Mouse (Mus musculus) kidney, adult 2 months (tissue): ENCODE measurements at regions not wholly inside any gene's neighbourhood (a gene's known extent, or its start where the extent isn't known, plus 50 kb on each side); places are given as distances from the start of the nearest gene placed in this dataset.

Experiments
- DNase-seq: peaks from one replicate; pipeline ENCODE4 v3.0.0; 2021
- H3K27ac ChIP-seq: fragments of 200-500 bp; 2 replicates; pipeline ENCODE4 v1.5.1; 2012; ENCODE audit warnings: low read depth, low read length, control low read depth, inconsistent platforms; ENCODE audit not compliant: insufficient read depth
- H3K27me3 ChIP-seq: fragments of 200-500 bp; replicated peaks from 2 replicates; pipeline ENCODE4 v1.6.1; 2012; ENCODE audit warnings: mild to moderate bottlenecking, moderate library complexity, low read length, inconsistent platforms; ENCODE audit not compliant: control insufficient read depth, insufficient read depth
- H3K36me3 ChIP-seq: fragments of 200-500 bp; 2 replicates; pipeline ENCODE4 v1.6.1; 2012; ENCODE audit warnings: mild to moderate bottlenecking, moderate library complexity, low read length, inconsistent platforms; ENCODE audit not compliant: control insufficient read depth, insufficient read depth
- H3K4me1 ChIP-seq: fragments of 200-500 bp; 2 replicates; pipeline ENCODE4 v1.6.1; 2011; ENCODE audit warnings: low read length; ENCODE audit not compliant: control insufficient read depth, insufficient read depth
- H3K4me3 ChIP-seq: fragments of 200-500 bp; 2 replicates; pipeline ENCODE4 v1.5.1; 2011; ENCODE audit warnings: mild to moderate bottlenecking, low read depth, low read length, control low read depth; ENCODE audit not compliant: insufficient read depth
- CTCF ChIP-seq: fragments of 200-500 bp; conservative IDR thresholded peaks from 2 replicates; pipeline ENCODE4 v1.5.1; 2011; ENCODE audit warnings: low read depth, mild to moderate bottlenecking, control low read depth, low read length, moderate library complexity, mixed read lengths; ENCODE audit not compliant: insufficient read depth, insufficient read length
- POLR2A ChIP-seq: fragments of 200-500 bp; IDR thresholded peaks from one replicate; pipeline ENCODE4 v1.6.1; 2011; ENCODE audit warnings: low read depth, low read length, control low read depth
- WGBS: fragments of 180-500 bp; shearing (Covaris S2); methylation state at CpG from one replicate; pipeline ENCODE4 v1.1.7; 2018; 5-methylcytosine and 5-hydroxymethylcytosine counted together

DNA sequence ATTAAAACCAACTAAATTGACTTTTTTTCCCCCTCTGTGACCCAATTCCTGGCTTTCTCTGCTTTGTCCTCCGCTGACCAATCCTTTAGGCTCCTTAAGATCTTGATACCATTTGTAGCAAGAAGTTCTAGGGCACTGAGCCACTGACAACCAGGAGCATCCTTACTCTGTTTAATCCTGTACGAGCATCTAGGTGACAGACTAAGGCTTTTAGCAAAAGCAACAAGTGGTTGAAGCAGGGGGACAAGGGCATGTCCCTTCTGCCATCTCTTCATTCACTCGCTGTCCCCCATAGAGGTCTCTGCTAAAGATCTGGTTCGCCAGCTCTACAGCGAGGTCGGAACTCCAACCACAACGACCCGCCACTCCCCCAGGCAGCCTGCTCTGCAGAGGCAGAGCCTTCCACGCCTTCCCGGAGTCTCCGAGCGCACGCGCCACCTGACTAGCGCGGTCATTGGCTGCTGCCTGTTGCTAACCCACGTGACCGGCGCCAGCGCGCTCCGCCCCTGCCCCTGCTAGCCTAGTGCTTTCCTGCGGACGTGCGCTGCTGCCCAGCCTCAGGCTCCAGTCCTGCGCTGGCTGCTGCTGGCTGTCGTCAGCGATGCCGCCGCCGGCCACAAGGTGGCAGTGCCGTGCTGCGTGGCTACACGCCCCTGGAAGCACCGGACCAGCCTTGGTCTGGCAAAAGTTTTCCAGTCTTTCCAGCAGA, 79.7 kb downstream of the Cd83 start:
- WGBS = 3% methylated on average over 35 of the region's 35 CpGs
- H3K4me1 ChIP-seq = peaks cover 27% of the 10 kb centered on the region
- H3K27me3 ChIP-seq = no peaks in the 10 kb centered on the region
- peak overlapping the region; percentile 37; the same call in 1 of the 2 replicates for H3K27ac ChIP-seq
- peak overlapping the region; percentile 21; the same call in 1 of the 2 replicates for H3K4me3 ChIP-seq
- DNase-seq = peak; percentile 100
- peak; percentile 97 for TF ChIP-seq CTCF
- no peak for TF ChIP-seq POLR2A
- H3K36me3 ChIP-seq = no peaks in the 10 kb centered on the region

DNA sequence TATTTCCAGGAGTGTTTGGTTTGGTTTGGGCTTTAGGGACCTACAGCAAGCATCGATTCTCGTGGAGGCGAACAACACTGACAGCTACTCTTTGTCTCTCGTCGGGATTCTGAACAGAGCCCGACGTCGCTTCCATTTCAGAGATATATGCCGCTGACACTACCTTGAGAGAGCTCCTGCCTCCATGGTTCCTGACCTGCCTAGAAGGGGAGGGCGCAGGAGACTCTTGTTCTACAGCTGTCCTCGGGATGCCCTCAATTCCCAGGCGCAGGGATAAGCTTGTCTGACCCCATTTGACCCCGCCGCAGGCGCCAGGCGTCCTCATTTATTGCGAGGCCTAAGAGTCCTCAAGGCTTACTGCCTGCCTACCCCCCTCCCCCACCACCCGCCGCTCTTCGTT, 80.5 kb downstream of the Cd83 start:
- peak; percentile 61 for DNase-seq
- no peak for TF ChIP-seq CTCF
- TF ChIP-seq POLR2A = no peak
- peaks cover 26% of the 10 kb centered on the region for H3K4me1 ChIP-seq
- H3K4me3 ChIP-seq = 0 out of 2 replicates have a peak overlapping the region, but pooled peaks have one; percentile 8
- WGBS = 20% methylated on average over 20 of the region's 20 CpGs
- no peaks in the 10 kb centered on the region for H3K36me3 ChIP-seq
- H3K27me3 ChIP-seq = no peaks in the 10 kb centered on the region
- H3K27ac ChIP-seq = no peak overlapping the region

DNA sequence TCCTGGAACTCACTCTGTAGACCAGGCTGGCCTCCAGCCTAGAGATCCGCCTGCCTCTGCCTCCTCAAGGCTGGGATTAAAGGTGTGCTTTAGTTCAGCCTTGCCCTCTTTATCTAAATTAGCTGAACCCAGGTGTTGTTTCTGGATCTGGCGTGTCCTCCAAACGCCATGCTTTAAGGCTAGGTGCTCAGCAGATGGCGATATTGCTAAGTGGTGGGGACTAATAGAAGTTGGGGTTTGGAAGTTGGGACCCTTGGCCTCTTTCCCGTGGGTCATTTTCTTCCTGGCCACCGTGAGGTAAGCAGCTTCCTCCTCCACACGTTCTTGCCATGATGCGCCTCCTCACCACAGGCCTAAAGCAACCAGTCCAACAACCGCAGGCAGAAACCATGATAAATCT, 91.3 kb downstream of the Cd83 start:
- WGBS = 87% methylated on average over 9 of the region's 9 CpGs
- Histone ChIP-seq H3K27ac (no peak overlapping the region), H3K4me1 (no peaks in the 10 kb centered on the region), H3K27me3 (no peaks in the 10 kb centered on the region), H3K36me3 (no peaks in the 10 kb centered on the region), H3K4me3 (no peak overlapping the region)
- DNase-seq = no peak
- TF ChIP-seq CTCF = peak; percentile 46
- TF ChIP-seq POLR2A = no peak

DNA sequence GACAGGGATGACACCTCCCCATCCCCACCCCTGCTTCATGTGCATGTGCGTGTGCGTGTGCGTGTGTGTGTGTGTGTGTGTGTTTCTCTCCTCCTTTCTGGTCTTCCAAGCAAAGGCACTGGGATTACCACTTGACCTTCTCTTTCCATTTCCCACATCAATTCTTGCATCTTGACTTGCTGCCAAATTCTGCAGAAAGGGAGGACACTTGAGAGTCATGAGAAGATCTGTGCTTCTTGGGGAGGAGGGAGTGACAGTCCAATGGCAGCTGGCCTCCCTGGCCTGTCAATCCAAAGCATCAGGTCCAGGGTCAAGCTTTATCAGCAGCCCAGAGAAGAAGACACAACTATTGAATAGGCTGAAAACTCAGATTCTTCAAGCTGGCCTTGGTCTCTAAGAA, 102.7 kb downstream of the Cd83 start:
- H3K4me1 ChIP-seq = no peaks in the 10 kb centered on the region
- no peaks in the 10 kb centered on the region for H3K36me3 ChIP-seq
- DNase-seq = no peak
- WGBS = 91% methylated on average over 3 of the region's 3 CpGs
- no peak overlapping the region for H3K4me3 ChIP-seq
- no peaks in the 10 kb centered on the region for H3K27me3 ChIP-seq
- no peak overlapping the region for H3K27ac ChIP-seq
- no peak for TF ChIP-seq POLR2A
- TF ChIP-seq CTCF = no peak

DNA sequence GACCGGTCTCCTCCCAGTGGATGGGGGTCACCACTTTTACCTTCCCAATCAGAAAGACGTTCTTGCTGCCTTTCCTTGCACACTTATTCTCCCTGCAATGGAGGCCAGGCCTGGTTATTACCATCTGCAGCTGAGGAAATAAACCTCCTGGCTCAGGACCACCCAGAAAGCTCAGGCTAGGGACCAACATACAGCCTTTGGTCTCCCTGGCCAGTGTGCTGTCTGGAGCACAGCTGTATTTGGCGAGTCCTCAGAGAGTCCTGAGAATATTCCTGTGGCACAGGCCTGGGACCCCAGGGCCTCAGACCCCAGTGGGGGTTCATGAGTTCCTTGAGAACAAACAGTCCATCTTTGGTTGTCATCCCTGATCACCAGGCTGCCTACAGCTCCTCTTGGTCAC, 107.4 kb downstream of the Cd83 start:
- H3K36me3 ChIP-seq = no peaks in the 10 kb centered on the region
- no peak overlapping the region for H3K4me3 ChIP-seq
- TF ChIP-seq CTCF (no peak), POLR2A (no peak)
- H3K27ac ChIP-seq = no peak overlapping the region
- H3K27me3 ChIP-seq = no peaks in the 10 kb centered on the region
- H3K4me1 ChIP-seq = no peaks in the 10 kb centered on the region
- 83% methylated on average over 3 of the region's 3 CpGs for WGBS
- DNase-seq = no peak

DNA sequence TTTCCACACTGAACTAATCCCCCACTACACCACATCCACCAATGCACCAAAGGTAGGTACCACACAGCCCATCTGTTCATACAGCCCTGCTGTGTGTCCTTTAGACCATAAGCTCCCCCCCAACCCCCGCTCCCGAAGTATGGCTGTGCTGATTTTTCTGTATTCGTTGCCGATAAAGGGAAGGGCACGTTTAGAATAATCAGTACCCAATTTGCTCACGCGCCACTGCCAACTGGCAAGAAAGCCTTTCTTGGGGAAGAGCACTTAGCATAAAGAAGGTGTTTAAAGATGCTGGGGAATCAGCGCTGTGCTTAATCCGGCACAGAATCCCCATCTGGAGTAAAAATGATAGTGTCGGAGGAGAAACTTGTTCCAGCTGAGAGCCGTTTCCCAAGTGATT, 111.4 kb downstream of the Cd83 start:
- H3K36me3 ChIP-seq = no peaks in the 10 kb centered on the region
- WGBS = 84% methylated on average over 11 of the region's 11 CpGs
- H3K4me3 ChIP-seq = no peak overlapping the region
- TF ChIP-seq POLR2A (no peak), CTCF (no peak)
- H3K4me1 ChIP-seq = no peaks in the 10 kb centered on the region
- H3K27me3 ChIP-seq = no peaks in the 10 kb centered on the region
- no peak for DNase-seq
- H3K27ac ChIP-seq = no peak overlapping the region

DNA sequence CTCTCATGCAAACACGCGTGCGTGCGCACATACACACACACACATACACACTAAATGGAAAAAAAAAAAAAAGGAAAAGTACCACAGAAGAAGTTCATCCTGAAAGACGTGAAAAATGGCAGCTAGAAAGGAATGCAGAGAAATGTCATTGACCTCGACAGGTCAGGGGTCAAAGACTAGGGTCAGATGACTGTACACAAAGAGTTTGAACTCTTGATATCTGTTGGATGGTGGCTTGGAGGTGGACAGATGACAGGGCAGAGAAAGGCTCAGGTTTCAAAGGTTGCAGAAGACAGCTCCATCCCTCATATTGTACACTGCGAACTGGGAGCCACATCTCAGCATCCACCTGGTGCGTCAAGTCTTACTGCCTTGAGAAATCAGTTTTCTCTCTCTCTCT, 112.5 kb downstream of the Cd83 start:
- Histone ChIP-seq H3K27ac (no peak overlapping the region), H3K36me3 (no peaks in the 10 kb centered on the region), H3K4me3 (no peak overlapping the region), H3K27me3 (no peaks in the 10 kb centered on the region), H3K4me1 (no peaks in the 10 kb centered on the region)
- WGBS = 91% methylated on average over 8 of the region's 8 CpGs
- DNase-seq = no peak
- TF ChIP-seq POLR2A (no peak), CTCF (no peak)

DNA sequence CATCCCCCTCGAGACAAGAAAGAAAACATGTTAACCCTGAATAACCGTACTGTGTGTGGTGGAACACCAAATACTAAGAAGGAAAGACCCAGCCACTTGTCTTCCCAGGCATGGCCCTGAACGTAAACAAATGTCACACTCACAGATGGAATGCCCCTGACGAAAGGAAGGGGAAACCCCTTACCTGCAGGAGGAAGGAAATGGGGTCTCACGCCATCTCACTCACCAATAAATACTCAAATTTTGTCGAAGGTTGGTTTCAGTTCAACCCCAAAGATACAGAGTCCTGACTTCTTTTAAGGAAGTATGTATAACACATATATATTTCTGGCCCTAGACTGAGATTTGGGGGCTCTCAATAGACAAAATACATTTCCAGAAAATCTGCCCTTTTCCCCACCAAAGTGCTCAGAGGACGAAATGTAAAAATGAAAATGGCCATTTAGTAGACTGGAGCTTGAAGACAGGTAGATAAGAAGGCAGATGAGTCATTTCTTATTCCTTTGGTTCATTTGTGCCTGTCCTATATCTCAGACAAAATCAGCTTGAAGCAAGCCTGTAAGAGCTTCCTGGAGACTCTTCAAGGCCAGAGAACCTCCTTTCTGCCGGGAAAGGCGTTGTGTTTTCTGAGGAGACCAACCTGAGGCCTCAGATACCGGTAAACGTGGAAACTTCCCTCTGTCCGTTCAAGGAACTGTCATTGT, 114.1 kb downstream of the Cd83 start:
- 83% methylated on average over 12 of the region's 12 CpGs for WGBS
- H3K36me3 ChIP-seq = no peaks in the 10 kb centered on the region
- no peak for DNase-seq
- H3K4me1 ChIP-seq = no peaks in the 10 kb centered on the region
- no peak overlapping the region for H3K27ac ChIP-seq
- H3K4me3 ChIP-seq = no peak overlapping the region
- TF ChIP-seq CTCF (no peak), POLR2A (no peak)
- no peaks in the 10 kb centered on the region for H3K27me3 ChIP-seq
